Mouse (Mus musculus) thymus, postnatal 14 days (tissue): ENCODE data around the gene Gm21454.
"Not testable (repeated sequence)": the region's sequence is repeated elsewhere in the genome, so short reads cannot be mapped to it uniquely, and the experiment has no call there.

Source experiments
- DNase-seq: peaks from one replicate; pipeline ENCODE4 v3.0.0; 2021

Gene Gm21454

DNA sequence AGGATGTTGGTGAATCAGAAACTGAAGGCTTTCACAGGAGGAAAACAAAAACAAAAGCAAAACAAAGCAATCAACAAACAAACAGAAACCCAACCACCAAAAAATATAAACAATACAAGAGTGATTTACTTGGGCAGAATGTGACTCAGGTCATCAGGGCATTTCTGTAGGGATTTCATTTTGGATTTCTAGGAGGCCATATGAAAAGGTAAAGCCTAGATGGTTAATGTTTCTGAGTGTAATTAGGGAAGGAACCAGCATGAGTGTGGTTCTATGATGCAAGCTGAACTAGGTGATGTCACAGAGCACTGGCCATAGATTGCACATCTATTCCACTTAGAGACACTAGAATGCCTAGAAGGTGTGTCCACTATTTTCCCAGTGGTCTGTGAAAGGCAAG lies at the start of gene Gm21454, which contains the start of gene Gm21440:
Gm21454 (plus strand) TSS at position 352 of the 400 bp plus-strand sequence.
Gm21440 (plus strand) TSS at position 301 of the 400 bp plus-strand sequence.
- DNase-seq: not testable (repeated sequence)

DNA sequence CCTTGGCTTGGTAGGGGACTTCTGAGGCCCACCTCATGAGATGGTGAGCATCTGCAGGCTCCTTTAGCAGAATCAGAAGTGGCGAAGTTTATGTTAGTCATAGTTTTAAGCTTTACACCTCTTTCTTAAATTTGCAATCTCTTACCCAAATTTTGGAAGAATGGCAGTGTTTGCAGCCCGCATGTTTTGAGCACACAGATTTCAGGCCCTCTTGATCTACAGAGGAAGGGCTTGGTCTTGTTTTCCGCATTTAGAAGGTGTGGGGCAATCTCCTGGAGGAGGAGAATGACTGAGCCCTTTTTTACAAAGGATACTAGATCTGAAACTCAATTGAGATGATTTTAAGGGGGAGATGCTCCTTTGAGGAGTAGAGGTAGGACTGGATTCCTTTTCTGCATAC lies 28.4 kb upstream of the Gm21454 start, which contains the start of gene Gm21828:
Gm21828 (minus strand) TSS at position 101 of the 400 bp plus-strand sequence.
- not testable (repeated sequence) for DNase-seq

DNA sequence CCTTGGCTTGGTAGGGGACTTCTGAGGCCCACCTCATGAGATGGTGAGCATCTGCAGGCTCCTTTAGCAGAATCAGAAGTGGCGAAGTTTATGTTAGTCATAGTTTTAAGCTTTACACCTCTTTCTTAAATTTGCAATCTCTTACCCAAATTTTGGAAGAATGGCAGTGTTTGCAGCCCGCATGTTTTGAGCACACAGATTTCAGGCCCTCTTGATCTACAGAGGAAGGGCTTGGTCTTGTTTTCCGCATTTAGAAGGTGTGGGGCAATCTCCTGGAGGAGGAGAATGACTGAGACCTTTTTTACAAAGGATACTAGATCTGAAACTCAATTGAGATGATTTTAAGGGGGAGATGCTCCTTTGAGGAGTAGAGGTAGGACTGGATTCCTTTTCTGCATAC lies 96.7 kb downstream of the Gm21454 start, which contains the start of gene Gm21725:
Gm21725 (minus strand) TSS at position 101 of the 400 bp plus-strand sequence.
- not testable (repeated sequence) for DNase-seq
